Mouse (Mus musculus): ENCODE results near the gene Slc26a5.

DNA sequence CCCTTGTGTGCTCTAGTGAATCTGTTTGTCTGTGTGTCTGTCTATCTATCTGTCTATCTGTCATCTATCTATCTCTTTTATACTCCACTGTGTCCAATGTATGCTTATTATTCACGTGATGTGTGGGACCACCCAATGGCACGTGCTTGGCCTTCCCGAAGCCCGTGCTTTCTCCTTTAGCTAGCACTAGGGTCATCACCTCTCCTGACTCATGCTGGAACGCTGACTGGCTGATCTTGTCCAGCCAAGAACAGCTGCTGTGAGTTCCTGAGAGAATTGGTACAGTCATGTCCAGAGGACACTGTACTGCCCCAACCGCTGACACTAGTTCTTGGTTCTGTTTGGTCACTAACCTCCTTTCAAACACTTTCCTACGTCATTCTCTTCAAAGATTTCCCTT lies 6.8 kb downstream of the Slc26a5 start:
- TF ChIP-seq PAX5 (IDR thresholded peaks at IDR 0.05; ENCODE audit: low read length) = no peak
- no peak for TF ChIP-seq SMC3 (IDR thresholded peaks at IDR 0.05; ENCODE audit: low read depth, low read length)
- no peak for TF ChIP-seq USF1 (IDR thresholded peaks at IDR 0.05; ENCODE audit: low read depth, low read length)
- TF ChIP-seq NRF1 (IDR thresholded peaks at IDR 0.05; ENCODE audit: low read depth, low read length) = no peak
- TF ChIP-seq ETS1 (conservative IDR thresholded peaks at IDR 0.05; ENCODE audit: low read depth, low read length) = no peak
- no peak for TF ChIP-seq POLR2A (IDR thresholded peaks at IDR 0.05; ENCODE audit: low read depth, low read length)
- no peak for TF ChIP-seq MAFK (IDR thresholded peaks at IDR 0.05; ENCODE audit: insufficient replicate concordance, low read length)
- no peak for TF ChIP-seq CHD2 (IDR thresholded peaks at IDR 0.05; ENCODE audit: low read length)
